ENCODE assay signal across 24 mouse cellular contexts in genomic region chr4:49099448-49099847, GRCm38 (mm10). TPM values are rescaled to one million over a fixed set of nuclear protein-coding genes. Genes with fewer than 3 reads are reported as not detected.
A peak's percentile ranks its signal among the peaks of the same experiment; 100 is the strongest.
DNase-seq lines count a peak whose midpoint lies in the region; ATAC-seq and TF ChIP-seq lines count a peak whose summit lies in the region.
"Had no signal": no experiment of that assay in that cellular context is flagged by ENCODE, and none has a peak within 500 bp of the region (broad histone marks: within the 10 kb centered on the region; RNA-seq: fewer than 3 reads in every experiment).

No protein-coding gene starts in this region.

- TF ChIP-seq POLR2A in liver, adult 2 months (IDR thresholded peaks at IDR 0.05; ENCODE audit: extremely low read depth, insufficient read depth, low read length) = no peak

- no peaks in the 10 kb centered on the region for H3K36me3 ChIP-seq in kidney, embryonic 16.5 days (ENCODE audit: insufficient read depth, low read length)
- H3K36me3 ChIP-seq in liver, adult 2 months (ENCODE audit: control insufficient read depth, insufficient read depth, low read length) = no peaks in the 10 kb centered on the region
- H3K36me3 ChIP-seq in liver, embryonic 11.5 days (ENCODE audit: control insufficient read depth, insufficient read depth, low read length) = no peaks in the 10 kb centered on the region
- H3K36me3 ChIP-seq: embryonic facial prominence, embryonic 13.5 days; embryonic facial prominence, embryonic 15.5 days; forebrain, embryonic 10.5 days had no signal

- H3K27ac ChIP-seq in kidney, embryonic 16.5 days (ENCODE audit: low read length) = no peak overlapping the region
- H3K27ac ChIP-seq in liver, adult 2 months (replicated peaks; ENCODE audit: insufficient read depth, low read depth, low read length) = no peak overlapping the region
- no peak overlapping the region for H3K27ac ChIP-seq in liver, embryonic 11.5 days (ENCODE audit: low read depth, low read length)
- H3K27ac ChIP-seq: embryonic facial prominence, embryonic 13.5 days; embryonic facial prominence, embryonic 15.5 days; forebrain, embryonic 10.5 days; forebrain, embryonic 12.5 days had no signal

- peak; percentile 2 for DNase-seq in kidney, adult 9 months
- DNase-seq in liver, adult 2 months (ENCODE audit: extremely low read depth, low read depth, low spot score) = peak; percentile 93
- DNase-seq in liver, embryonic 11.5 days (ENCODE audit: low spot score) = no peak
- DNase-seq: adrenal gland, adult 2 months; adrenal gland, postnatal 10 days; adrenal gland, postnatal 25 days; cerebellum, adult 11 months; cerebellum, adult 18-20 months; cerebellum, adult 8-10 months; cerebellum, adult 9-11 months; cerebellum, postnatal 14 days; cerebellum, postnatal 36 days; embryo, embryonic 11 days had no signal

- no peak; the same call in 1 of the 2 replicates for ATAC-seq in kidney, embryonic 16.5 days (ENCODE audit: low FRiP score, low TSS enrichment)
- ATAC-seq in liver, embryonic 11.5 days (replicated peaks; ENCODE audit: low FRiP score) = no peak
- ATAC-seq: forebrain, embryonic 14.5 days; forebrain, embryonic 16.5 days had no signal

- H3K9ac ChIP-seq in kidney, embryonic 16.5 days (replicated peaks; ENCODE audit: low read length) = no peak overlapping the region
- H3K9ac ChIP-seq in liver, adult 2 months (ENCODE audit: low read depth, low read length) = no peak overlapping the region
- H3K9ac ChIP-seq in liver, embryonic 11.5 days (ENCODE audit: low read depth, low read length) = no peak overlapping the region
- H3K9ac ChIP-seq: embryonic facial prominence, embryonic 13.5 days; embryonic facial prominence, embryonic 15.5 days; forebrain, embryonic 12.5 days had no signal

- H3K27me3 ChIP-seq in kidney, embryonic 16.5 days (ENCODE audit: insufficient read depth, low read length) = no peaks in the 10 kb centered on the region
- H3K27me3 ChIP-seq in liver, adult 2 months (ENCODE audit: control insufficient read depth, insufficient read depth, low read length) = no peaks in the 10 kb centered on the region
- no peaks in the 10 kb centered on the region for H3K27me3 ChIP-seq in liver, embryonic 11.5 days (replicated peaks; ENCODE audit: control insufficient read depth, insufficient read depth, low read length)
- H3K27me3 ChIP-seq: embryonic facial prominence, embryonic 13.5 days; embryonic facial prominence, embryonic 15.5 days; forebrain, embryonic 12.5 days had no signal

- no peak overlapping the region for H3K4me2 ChIP-seq in kidney, embryonic 16.5 days (replicated peaks; ENCODE audit: low read depth, low read length)
- H3K4me2 ChIP-seq in liver, embryonic 11.5 days = no peak overlapping the region
- H3K4me2 ChIP-seq: embryonic facial prominence, embryonic 13.5 days; embryonic facial prominence, embryonic 15.5 days; forebrain, embryonic 12.5 days had no signal

- no peaks in the 10 kb centered on the region for H3K9me3 ChIP-seq in kidney, embryonic 16.5 days (ENCODE audit: low read length)
- H3K9me3 ChIP-seq in liver, embryonic 11.5 days (ENCODE audit: control insufficient read depth, low read length) = no peaks in the 10 kb centered on the region
- H3K9me3 ChIP-seq: embryonic facial prominence, embryonic 13.5 days; embryonic facial prominence, embryonic 15.5 days; forebrain, embryonic 10.5 days; forebrain, embryonic 12.5 days had no signal

- no peaks in the 10 kb centered on the region for H3K4me1 ChIP-seq in kidney, embryonic 16.5 days (ENCODE audit: insufficient read depth, low read length)
- H3K4me1 ChIP-seq in liver, adult 2 months (ENCODE audit: control insufficient read depth, insufficient read depth, low read length) = peaks cover 15% of the 10 kb centered on the region
- no peaks in the 10 kb centered on the region for H3K4me1 ChIP-seq in liver, embryonic 11.5 days (replicated peaks; ENCODE audit: control insufficient read depth, insufficient read depth, low read length)
- H3K4me1 ChIP-seq: embryonic facial prominence, embryonic 13.5 days; embryonic facial prominence, embryonic 15.5 days had no signal

- no peak for TF ChIP-seq CTCF in liver, adult 2 months (IDR thresholded peaks at IDR 0.05; ENCODE audit: low read depth, low read length)

- no peak overlapping the region for H3K4me3 ChIP-seq in kidney, embryonic 16.5 days (ENCODE audit: low read length)
- no peak overlapping the region for H3K4me3 ChIP-seq in liver, adult 2 months (ENCODE audit: insufficient read depth, low read depth, low read length)
- H3K4me3 ChIP-seq in liver, embryonic 11.5 days (ENCODE audit: low read depth, low read length) = no peak overlapping the region
- H3K4me3 ChIP-seq: embryonic facial prominence, embryonic 13.5 days; embryonic facial prominence, embryonic 15.5 days; erythroblast, embryonic 14.5 days; forebrain, embryonic 10.5 days; forebrain, embryonic 12.5 days had no signal

- 56% methylated on average over 2 of the region's 2 CpGs for WGBS in kidney, embryonic 16.5 days
- 22% methylated on average over 2 of the region's 2 CpGs for WGBS in liver, adult 2 months
- 72% methylated on average over 2 of the region's 2 CpGs for WGBS in liver, embryonic 11.5 days

- no peaks in the 10 kb centered on the region for H3K79me2 ChIP-seq in liver, adult 2 months (ENCODE audit: control insufficient read depth, insufficient read depth, low read length)

RNA-seq across cellular contexts. Expression of gene Plppr1, which starts 40.4 kb away (rescaled TPM):
- polyA plus RNA-seq in kidney, embryonic 16.5 days (2015; fragmentation: Nextera tagmentation; extraction: Ambion mirVana) = 6.3 TPM in 2 replicates
- total RNA-seq in liver, adult 2 months (2014; rRNA removed) = under 0.01 and 0.34 TPM in 2 replicates
- polyA plus RNA-seq in liver, adult 2 months (2012; rRNA removed) = 0.11 TPM in 1 of 2 replicates, not detected in the other
- 0.56 and 0.70 TPM in 2 replicates for polyA plus RNA-seq in liver, embryonic 11.5 days (2014; fragmentation: Nextera tagmentation; extraction: Ambion mirVana)
- total RNA-seq: adrenal gland, adult 2 months; common myeloid progenitor, adult 5-6 weeks; MEL had no signal
- polyA plus RNA-seq: adrenal gland, adult 2 months; C2C12; erythroblast, embryonic 14.5 days had no signal
